Mouse (Mus musculus): ENCODE data around the gene Tmem200a. TPM values are rescaled to one million over a fixed set of nuclear protein-coding genes. Genes with fewer than 3 reads are reported as not detected.

The Tmem200a gene
- polyA plus RNA-seq, 1 experiment, result 6.0 TPM

GRCm38 (mm10) chr10:26005471-26005870, 73.4 kb downstream of the Tmem200a start:
- Histone ChIP-seq H3K27me3 (ENCODE audit: control insufficient read depth, insufficient read depth, low read length, poor library complexity, severe bottlenecking) (no peaks in the 10 kb centered on the region), H3K4me1 (ENCODE audit: control insufficient read depth, insufficient read depth, low read length) (no peaks in the 10 kb centered on the region), H3K9me3 (replicated peaks; ENCODE audit: control insufficient read depth, insufficient read depth, low read length, poor library complexity, severe bottlenecking) (no peaks in the 10 kb centered on the region), H3K4me3 (ENCODE audit: low read depth, low read length) (no peak overlapping the region), H3K9ac (ENCODE audit: low read depth, poor library complexity, severe bottlenecking) (no peak overlapping the region), H3K27ac (ENCODE audit: insufficient read depth, low read length) (no peak overlapping the region), H3K36me3 (ENCODE audit: control insufficient read depth, insufficient read depth, low read length, poor library complexity, severe bottlenecking) (no peaks in the 10 kb centered on the region)
- TF ChIP-seq CTCF (IDR thresholded peaks at IDR 0.05; ENCODE audit: low read depth, low read length) (no peak), EP300 (IDR thresholded peaks at IDR 0.05; ENCODE audit: insufficient read depth, low read depth, low read length) (no peak), POLR2A (IDR thresholded peaks at IDR 0.05; ENCODE audit: insufficient read depth, low read length) (no peak)

GRCm38 (mm10) chr10:26000893-26001292, 78.0 kb downstream of the Tmem200a start:
- Histone ChIP-seq H3K9ac (ENCODE audit: low read depth, poor library complexity, severe bottlenecking) (no peak overlapping the region), H3K9me3 (replicated peaks; ENCODE audit: control insufficient read depth, insufficient read depth, low read length, poor library complexity, severe bottlenecking) (no peaks in the 10 kb centered on the region), H3K4me1 (ENCODE audit: control insufficient read depth, insufficient read depth, low read length) (no peaks in the 10 kb centered on the region), H3K4me3 (ENCODE audit: low read depth, low read length) (no peak overlapping the region), H3K27ac (ENCODE audit: insufficient read depth, low read length) (no peak overlapping the region), H3K36me3 (ENCODE audit: control insufficient read depth, insufficient read depth, low read length, poor library complexity, severe bottlenecking) (no peaks in the 10 kb centered on the region), H3K27me3 (ENCODE audit: control insufficient read depth, insufficient read depth, low read length, poor library complexity, severe bottlenecking) (no peaks in the 10 kb centered on the region; the same call in 1 of the 2 replicates)
- TF ChIP-seq CTCF (IDR thresholded peaks at IDR 0.05; ENCODE audit: low read depth, low read length) (no peak), EP300 (IDR thresholded peaks at IDR 0.05; ENCODE audit: insufficient read depth, low read depth, low read length) (no peak), POLR2A (IDR thresholded peaks at IDR 0.05; ENCODE audit: insufficient read depth, low read length) (no peak)

- Histone ChIP-seq H3K9me3 (replicated peaks; ENCODE audit: control insufficient read depth, insufficient read depth, low read length, poor library complexity, severe bottlenecking) (no peaks in the 10 kb centered on the region), H3K36me3 (ENCODE audit: control insufficient read depth, insufficient read depth, low read length, poor library complexity, severe bottlenecking) (no peaks in the 10 kb centered on the region), H3K4me1 (ENCODE audit: control insufficient read depth, insufficient read depth, low read length) (no peaks in the 10 kb centered on the region), H3K9ac (ENCODE audit: low read depth, poor library complexity, severe bottlenecking) (no peak overlapping the region), H3K4me3 (ENCODE audit: low read depth, low read length) (no peak overlapping the region), H3K27me3 (ENCODE audit: control insufficient read depth, insufficient read depth, low read length, poor library complexity, severe bottlenecking) (no peaks in the 10 kb centered on the region; the same call in 1 of the 2 replicates), H3K27ac (ENCODE audit: insufficient read depth, low read length) (no peak overlapping the region)
- TF ChIP-seq CTCF (IDR thresholded peaks at IDR 0.05; ENCODE audit: low read depth, low read length) (no peak), POLR2A (IDR thresholded peaks at IDR 0.05; ENCODE audit: insufficient read depth, low read length) (no peak), EP300 (IDR thresholded peaks at IDR 0.05; ENCODE audit: insufficient read depth, low read depth, low read length) (no peak)
Observed at GRCm38 (mm10) chr10:25999291-25999930, 79.4 kb downstream of the Tmem200a start.

GRCm38 (mm10) chr10:25984056-25984455, 94.8 kb downstream of the Tmem200a start:
- Histone ChIP-seq H3K9ac (ENCODE audit: low read depth, poor library complexity, severe bottlenecking) (no peak overlapping the region), H3K4me3 (ENCODE audit: low read depth, low read length) (no peak overlapping the region), H3K27me3 (ENCODE audit: control insufficient read depth, insufficient read depth, low read length, poor library complexity, severe bottlenecking) (no peaks in the 10 kb centered on the region), H3K4me1 (ENCODE audit: control insufficient read depth, insufficient read depth, low read length) (no peaks in the 10 kb centered on the region), H3K9me3 (replicated peaks; ENCODE audit: control insufficient read depth, insufficient read depth, low read length, poor library complexity, severe bottlenecking) (no peaks in the 10 kb centered on the region), H3K36me3 (ENCODE audit: control insufficient read depth, insufficient read depth, low read length, poor library complexity, severe bottlenecking) (no peaks in the 10 kb centered on the region), H3K27ac (ENCODE audit: insufficient read depth, low read length) (no peak overlapping the region)
- TF ChIP-seq POLR2A (IDR thresholded peaks at IDR 0.05; ENCODE audit: insufficient read depth, low read length), result no peak
- TF ChIP-seq EP300 (IDR thresholded peaks at IDR 0.05; ENCODE audit: insufficient read depth, low read depth, low read length), result no peak
- TF ChIP-seq CTCF (IDR thresholded peaks at IDR 0.05; ENCODE audit: low read depth, low read length), result no peak

GRCm38 (mm10) chr10:25982617-25983016, 96.2 kb downstream of the Tmem200a start:
- Histone ChIP-seq H3K27me3 (ENCODE audit: control insufficient read depth, insufficient read depth, low read length, poor library complexity, severe bottlenecking) (no peaks in the 10 kb centered on the region), H3K36me3 (ENCODE audit: control insufficient read depth, insufficient read depth, low read length, poor library complexity, severe bottlenecking) (no peaks in the 10 kb centered on the region), H3K9ac (ENCODE audit: low read depth, poor library complexity, severe bottlenecking) (no peak overlapping the region), H3K4me3 (ENCODE audit: low read depth, low read length) (no peak overlapping the region), H3K9me3 (replicated peaks; ENCODE audit: control insufficient read depth, insufficient read depth, low read length, poor library complexity, severe bottlenecking) (no peaks in the 10 kb centered on the region), H3K4me1 (ENCODE audit: control insufficient read depth, insufficient read depth, low read length) (no peaks in the 10 kb centered on the region), H3K27ac (ENCODE audit: insufficient read depth, low read length) (no peak overlapping the region)
- TF ChIP-seq POLR2A (IDR thresholded peaks at IDR 0.05; ENCODE audit: insufficient read depth, low read length), result no peak
- TF ChIP-seq CTCF (IDR thresholded peaks at IDR 0.05; ENCODE audit: low read depth, low read length), result no peak
- TF ChIP-seq EP300 (IDR thresholded peaks at IDR 0.05; ENCODE audit: insufficient read depth, low read depth, low read length), result no peak

- Histone ChIP-seq H3K27ac (ENCODE audit: insufficient read depth, low read length) (no peak overlapping the region), H3K36me3 (ENCODE audit: control insufficient read depth, insufficient read depth, low read length, poor library complexity, severe bottlenecking) (no peaks in the 10 kb centered on the region), H3K9me3 (replicated peaks; ENCODE audit: control insufficient read depth, insufficient read depth, low read length, poor library complexity, severe bottlenecking) (peaks cover 10% of the 10 kb centered on the region), H3K4me1 (ENCODE audit: control insufficient read depth, insufficient read depth, low read length) (no peaks in the 10 kb centered on the region), H3K9ac (ENCODE audit: low read depth, poor library complexity, severe bottlenecking) (no peak overlapping the region), H3K4me3 (ENCODE audit: low read depth, low read length) (no peak overlapping the region), H3K27me3 (ENCODE audit: control insufficient read depth, insufficient read depth, low read length, poor library complexity, severe bottlenecking) (no peaks in the 10 kb centered on the region; the same call in 1 of the 2 replicates)
- TF ChIP-seq POLR2A (IDR thresholded peaks at IDR 0.05; ENCODE audit: insufficient read depth, low read length), result no peak
- no peak for TF ChIP-seq CTCF (IDR thresholded peaks at IDR 0.05; ENCODE audit: low read depth, low read length)
- TF ChIP-seq EP300 (IDR thresholded peaks at IDR 0.05; ENCODE audit: insufficient read depth, low read depth, low read length), result no peak
Observed at GRCm38 (mm10) chr10:25962863-25963262, 116.0 kb downstream of the Tmem200a start.
